7 mouse cellular contexts compared by ENCODE assay signal in genomic region chr12:99467884-99468311, GRCm38 (mm10).
A peak's percentile ranks its signal among the peaks of the same experiment; 100 is the strongest.
DNase-seq lines count a peak whose midpoint lies in the region; ATAC-seq and TF ChIP-seq lines count a peak whose summit lies in the region.

No protein-coding gene starts in this region.

- TF ChIP-seq CTCF in cortical plate, adult 2 months (IDR thresholded peaks at IDR 0.05; ENCODE audit: extremely low read depth, insufficient read depth, low read length) = no peak
- TF ChIP-seq CTCF in heart, postnatal 0 days (IDR thresholded peaks at IDR 0.05; ENCODE audit: low read depth) = no peak

- DNase-seq in urinary bladder, postnatal 14 days (ENCODE audit: low spot score) = peak; percentile 6
- no peak for DNase-seq in urinary bladder, postnatal 25 days (ENCODE audit: low spot score)
- no peak for DNase-seq in heart, postnatal 0 days (ENCODE audit: low spot score)
- peak; percentile 40 for DNase-seq in liver
- peak; percentile 34 for DNase-seq in thymus, postnatal 14 days

- no peaks in the 10 kb centered on the region for H3K27me3 ChIP-seq in heart, postnatal 0 days (ENCODE audit: control insufficient read depth, insufficient read depth, low read length)
- no peaks in the 10 kb centered on the region for H3K27me3 ChIP-seq in midbrain, embryonic 16.5 days (ENCODE audit: control insufficient read depth, insufficient read depth, low read depth, low read length)

- H3K4me3 ChIP-seq in cortical plate, adult 2 months (ENCODE audit: insufficient read depth, low read length) = 0 out of 2 replicates have a peak overlapping the region, but pooled peaks have one; percentile 2
- no peak overlapping the region for H3K4me3 ChIP-seq in heart, postnatal 0 days (ENCODE audit: low read depth, low read length)
- no peak overlapping the region for H3K4me3 ChIP-seq in midbrain, embryonic 16.5 days (ENCODE audit: low read depth, low read length)

- H3K27ac ChIP-seq in cortical plate, adult 2 months (ENCODE audit: insufficient read depth, low read length) = no peak overlapping the region
- H3K27ac ChIP-seq in heart, postnatal 0 days (ENCODE audit: low read depth) = no peak overlapping the region
- H3K27ac ChIP-seq in midbrain, embryonic 16.5 days (ENCODE audit: low read length) = no peak overlapping the region

- no peaks in the 10 kb centered on the region for H3K36me3 ChIP-seq in heart, postnatal 0 days (replicated peaks; ENCODE audit: control insufficient read depth, insufficient read depth, low read length)
- no peaks in the 10 kb centered on the region for H3K36me3 ChIP-seq in midbrain, embryonic 16.5 days (ENCODE audit: control insufficient read depth, insufficient read depth, low read length)

- 70% methylated on average over 15 of the region's 15 CpGs for WGBS in heart, postnatal 0 days
- WGBS in midbrain, embryonic 16.5 days = 29% methylated on average over 15 of the region's 15 CpGs

- H3K9me3 ChIP-seq in heart, postnatal 0 days (replicated peaks; ENCODE audit: control insufficient read depth, low read length) = no peaks in the 10 kb centered on the region
- H3K9me3 ChIP-seq in midbrain, embryonic 16.5 days (replicated peaks; ENCODE audit: control insufficient read depth, low read length, poor library complexity, severe bottlenecking) = no peaks in the 10 kb centered on the region

- ATAC-seq in heart, postnatal 0 days (ENCODE audit: insufficient read depth, low read depth) = 0 out of 2 replicates have a peak, but pooled peaks have one; percentile 33
- peak; percentile 50 for ATAC-seq in midbrain, embryonic 16.5 days

- H3K9ac ChIP-seq in heart, postnatal 0 days (replicated peaks; ENCODE audit: low read depth, low read length) = no peak overlapping the region
- peak overlapping the region; percentile 28; the same call in 1 of the 2 replicates for H3K9ac ChIP-seq in midbrain, embryonic 16.5 days (ENCODE audit: low read depth, low read length)

- peak overlapping the region; percentile 25; the same call in 1 of the 2 replicates for H3K4me2 ChIP-seq in heart, postnatal 0 days (ENCODE audit: low read depth, low read length)
- no peak overlapping the region; the same call in 1 of the 2 replicates for H3K4me2 ChIP-seq in midbrain, embryonic 16.5 days (ENCODE audit: low read length)

- no peak for TF ChIP-seq POLR2A in cortical plate, adult 2 months (IDR thresholded peaks at IDR 0.05; ENCODE audit: extremely low read depth, insufficient read depth, low read length)

- TF ChIP-seq EP300 in heart, postnatal 0 days (IDR thresholded peaks at IDR 0.05; ENCODE audit: low read depth) = no peak

- H3K4me1 ChIP-seq in cortical plate, adult 2 months (ENCODE audit: control insufficient read depth, insufficient read depth, low read length) = peaks cover 12% of the 10 kb centered on the region
- no peaks in the 10 kb centered on the region for H3K4me1 ChIP-seq in heart, postnatal 0 days (ENCODE audit: control insufficient read depth, insufficient read depth)
- peaks cover 27% of the 10 kb centered on the region for H3K4me1 ChIP-seq in midbrain, embryonic 16.5 days (ENCODE audit: control insufficient read depth, insufficient read depth, low read length)

Comparison
In these comparisons a context has a peak if more than half of its experiments do, and no peak if none do; other contexts are left out.
1. DNase-seq: peak in urinary bladder, postnatal 14 days (single experiment), liver (single experiment) and thymus, postnatal 14 days (single experiment); none in urinary bladder, postnatal 25 days (single experiment) and heart, postnatal 0 days (single experiment).